Mouse (Mus musculus) 3134 (cell line): ENCODE data around the gene Serpinb1c.
"Not testable (repeated sequence)": the region's sequence is repeated elsewhere in the genome, so short reads cannot be mapped to it uniquely, and the experiment has no call there.

Experiments
- DNase-seq: peaks from one replicate; pipeline ENCODE4 v3.0.0-alpha.2; 2011; ENCODE audit warnings: low spot score; ENCODE audit not compliant: insufficient read length; ENCODE audit errors: extremely low read depth

Serpinb1c gene

GRCm38 (mm10) chr13:32866484-32866883, 31.5 kb downstream of the Serpinb1c start:
- peak; percentile 30 for DNase-seq

GRCm38 (mm10) chr13:32865591-32865990, 32.4 kb downstream of the Serpinb1c start:
- no peak for DNase-seq

GRCm38 (mm10) chr13:32864529-32864928, 33.5 kb downstream of the Serpinb1c start:
- DNase-seq = not testable (repeated sequence)

DNA sequence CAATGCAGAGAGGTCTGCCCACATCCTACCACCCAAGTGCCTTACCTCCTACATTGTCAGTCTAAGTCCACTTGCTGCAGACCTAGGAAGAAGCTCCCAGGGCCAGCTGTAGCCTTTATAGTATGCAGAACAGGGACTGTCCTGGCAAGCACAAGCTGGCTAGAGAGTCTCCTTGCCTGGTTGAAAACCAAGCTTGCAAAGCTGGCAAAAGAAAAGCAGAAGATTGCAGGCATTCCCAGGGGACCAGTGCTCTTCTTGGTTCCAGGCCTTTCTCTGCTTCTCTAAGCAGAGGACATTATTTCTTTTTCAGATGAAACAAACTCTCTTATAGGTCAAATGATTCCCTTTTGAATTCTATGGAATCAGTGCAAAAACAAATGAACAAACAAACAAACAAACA, 34.6 kb downstream of the Serpinb1c start:
- no peak for DNase-seq

GRCm38 (mm10) chr13:32860821-32861220, 37.2 kb downstream of the Serpinb1c start:
- DNase-seq = no peak

GRCm38 (mm10) chr13:32853073-32853472, 44.9 kb downstream of the Serpinb1c start:
- DNase-seq = no peak

DNA sequence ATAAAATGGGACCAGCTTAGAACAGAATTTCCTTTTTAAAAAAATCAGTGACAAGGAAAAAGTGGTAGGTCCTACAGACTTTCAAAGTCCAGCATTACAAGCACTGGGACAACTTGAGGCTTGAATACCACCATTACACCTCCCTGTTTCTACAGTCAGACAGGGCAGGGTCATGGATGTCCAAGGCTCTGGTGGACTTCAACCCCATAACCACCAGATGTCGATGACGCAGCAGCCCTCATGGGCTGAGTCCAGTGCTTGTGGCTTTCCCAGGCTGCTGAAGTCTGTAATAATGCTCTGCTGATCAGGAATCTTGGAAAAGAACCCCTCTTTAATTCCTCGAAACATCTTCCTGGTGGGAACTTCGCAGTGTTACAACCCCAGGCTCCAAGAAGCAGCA, 45.5 kb downstream of the Serpinb1c start:
- DNase-seq = no peak

GRCm38 (mm10) chr13:32851967-32852366, 46.0 kb downstream of the Serpinb1c start:
- DNase-seq = no peak

- DNase-seq = no peak
Observed at GRCm38 (mm10) chr13:32850668-32851404, 47.2 kb downstream of the Serpinb1c start, which contains the start of gene Serpinb1a. Gene Serpinb1a (minus strand): TSS chr13:32851185.

DNA sequence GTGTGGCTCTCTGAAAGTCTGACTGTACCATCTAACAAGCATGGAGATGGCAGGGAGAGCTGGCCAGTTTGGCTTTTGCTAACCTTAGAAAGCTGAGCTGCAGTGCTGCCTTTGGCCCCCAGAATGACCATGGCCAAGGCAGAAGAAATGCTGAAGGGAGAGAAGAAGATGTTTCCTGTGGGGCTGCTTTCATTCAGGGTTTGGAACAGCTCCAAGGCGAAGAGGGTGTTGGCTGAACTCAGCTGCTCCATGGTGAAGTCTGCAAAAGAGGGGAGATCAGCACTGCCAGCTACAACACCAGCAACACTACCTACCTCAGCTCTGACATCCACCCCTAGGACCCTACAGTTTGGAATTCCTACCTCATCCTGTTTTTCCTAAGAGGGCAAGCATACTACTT, 47.9 kb downstream of the Serpinb1c start:
- no peak for DNase-seq

DNA sequence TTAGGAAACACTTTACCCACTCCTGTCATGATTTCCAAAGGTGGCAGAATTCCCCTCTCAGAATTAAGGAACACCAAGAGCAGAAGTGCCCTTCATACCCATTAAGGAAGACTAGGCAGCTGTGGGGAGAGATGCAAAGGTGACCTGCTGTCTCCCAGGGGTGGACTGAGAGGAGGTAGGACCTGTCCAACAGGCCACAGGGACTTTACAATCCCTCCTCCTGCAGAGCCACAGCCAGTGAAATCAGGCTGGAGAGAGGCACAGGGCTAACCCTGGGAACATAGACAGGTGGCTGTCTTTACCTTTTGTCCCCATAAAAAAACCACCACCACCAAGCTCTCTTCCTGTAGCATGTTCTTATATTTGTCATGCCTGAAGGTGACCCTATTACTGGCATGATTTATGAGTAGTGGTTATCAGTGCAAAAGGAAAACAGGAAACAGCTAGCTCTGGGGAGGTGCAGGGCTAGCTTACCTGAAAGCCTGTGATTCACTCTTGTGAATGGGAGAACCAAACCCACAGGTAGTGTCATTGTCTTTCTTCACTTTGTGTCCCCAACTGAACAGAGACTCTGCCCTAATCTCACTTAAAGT, 48.4 kb downstream of the Serpinb1c start:
- no peak for DNase-seq

- DNase-seq = no peak
Observed at GRCm38 (mm10) chr13:32849092-32849491, 48.9 kb downstream of the Serpinb1c start.

DNA sequence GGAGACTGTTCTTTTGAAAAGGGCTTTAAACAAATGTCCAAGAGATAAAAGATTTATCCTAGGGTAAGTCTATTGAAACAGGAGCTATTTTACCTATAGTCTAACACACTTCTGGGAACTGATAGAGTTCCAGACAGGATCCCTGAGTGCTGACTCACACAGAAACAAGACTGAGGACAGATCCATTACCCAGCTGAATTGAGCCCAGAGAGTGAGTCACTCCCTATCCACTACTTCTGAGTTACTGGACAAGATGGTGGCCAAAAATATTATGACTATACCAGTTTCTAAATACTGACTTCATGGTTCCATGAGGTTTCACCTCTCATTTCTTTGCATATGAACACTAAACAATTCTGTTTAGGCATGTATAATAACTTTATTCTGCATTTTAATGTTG, 51.8 kb downstream of the Serpinb1c start:
- no peak for DNase-seq

DNA sequence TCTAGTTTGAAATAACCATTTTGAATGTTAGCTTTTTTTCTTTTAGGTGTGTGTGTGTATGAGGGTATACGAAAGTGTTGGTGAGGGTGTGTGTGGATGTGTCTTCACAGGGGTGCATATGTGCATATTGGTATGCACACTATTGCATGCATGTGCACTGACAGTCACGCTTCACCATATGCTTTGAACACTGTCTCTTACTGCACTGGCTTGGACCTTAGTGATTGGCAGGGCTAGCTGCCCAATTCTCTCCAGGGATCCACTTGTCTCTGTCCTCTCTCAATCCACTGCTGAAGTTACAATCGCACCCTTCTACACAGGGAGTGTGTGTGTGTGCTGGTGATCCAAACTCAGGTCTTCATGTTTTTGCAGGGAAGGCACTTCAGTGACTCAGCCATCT, 56.7 kb downstream of the Serpinb1c start:
- no peak for DNase-seq

GRCm38 (mm10) chr13:32839314-32839713, 58.7 kb downstream of the Serpinb1c start:
- DNase-seq = no peak

DNA sequence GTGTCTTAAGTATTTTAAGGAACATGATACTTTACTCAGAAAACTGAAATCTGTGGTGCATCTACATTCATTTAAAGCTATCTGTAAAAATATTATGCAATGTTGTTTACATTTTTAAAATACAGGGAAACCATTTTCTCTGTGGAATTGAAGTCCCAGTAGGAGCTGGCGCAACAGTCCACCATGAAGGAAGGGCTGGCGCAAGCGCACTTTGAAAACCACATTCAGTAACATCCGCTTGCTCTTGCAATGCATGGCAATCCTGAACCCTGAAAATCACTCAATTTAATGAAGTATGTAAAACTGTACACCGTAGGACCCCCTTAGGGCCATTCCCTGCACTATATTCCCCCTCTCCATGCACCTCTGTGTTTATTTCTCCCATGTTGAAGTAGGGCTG, 63.5 kb downstream of the Serpinb1c start:
- DNase-seq = no peak

GRCm38 (mm10) chr13:32833237-32833636, 64.8 kb downstream of the Serpinb1c start:
- no peak for DNase-seq

DNA sequence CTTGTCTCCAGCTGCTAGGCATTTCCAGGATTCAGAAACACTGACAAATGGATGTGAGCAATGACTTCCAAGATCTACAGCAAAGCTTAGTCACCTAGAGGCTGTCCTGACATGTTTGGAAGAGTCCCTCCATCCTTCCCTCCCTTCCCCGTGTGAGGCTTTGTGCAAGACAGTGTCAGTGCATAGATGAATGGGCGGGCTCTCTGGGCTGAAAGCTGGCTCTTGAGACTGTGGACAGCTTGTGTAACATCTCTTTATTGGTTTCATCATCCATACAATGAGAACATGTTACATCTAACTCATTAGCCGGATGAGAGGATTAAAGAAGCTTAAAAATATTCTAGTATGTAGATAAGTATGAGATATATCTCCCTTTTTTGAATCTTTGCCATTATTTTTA, 65.2 kb downstream of the Serpinb1c start:
- DNase-seq = no peak

DNA sequence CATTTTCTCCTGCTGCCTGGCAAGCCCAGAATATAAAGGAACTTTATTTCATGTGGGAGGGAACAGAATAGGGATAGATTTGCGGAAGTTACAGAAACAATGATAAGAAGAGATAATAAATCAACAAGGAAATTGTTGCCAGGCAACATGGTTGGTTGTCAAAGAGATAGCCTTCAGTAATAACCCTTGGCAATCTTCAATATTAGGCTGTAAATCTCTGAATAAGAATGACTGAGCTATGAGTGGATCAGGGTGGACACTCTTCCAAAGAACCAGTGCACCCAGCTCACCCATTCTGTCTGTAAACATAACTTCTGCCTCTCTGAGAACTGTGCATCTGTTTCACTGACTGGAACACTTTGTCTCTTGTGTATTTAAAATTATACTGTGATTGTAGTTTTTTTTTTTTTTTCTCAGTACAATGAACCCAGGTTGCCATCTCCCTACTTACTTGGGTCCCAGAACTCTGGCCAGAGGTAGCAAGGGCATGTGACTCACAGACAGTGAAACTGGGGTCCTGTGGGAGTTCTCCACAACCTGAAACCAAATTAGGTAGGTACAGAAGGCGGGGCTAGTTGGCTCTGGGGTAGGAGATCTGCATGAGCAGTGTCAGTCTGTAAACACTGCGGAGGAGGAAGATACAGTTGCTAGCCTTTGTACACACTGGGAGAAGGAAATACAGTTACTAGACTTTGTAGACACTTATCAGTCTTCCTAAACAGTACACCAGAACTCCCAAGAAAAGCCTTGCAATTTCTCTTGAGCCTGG, 66.3 kb downstream of the Serpinb1c start:
- DNase-seq = no peak
